Mouse (Mus musculus) heart, postnatal 25 days (tissue): ENCODE measurements around the gene Tsga10ip. TPM values are rescaled to one million over a fixed set of nuclear protein-coding genes. Genes with fewer than 3 reads are reported as not detected.
"Not testable (repeated sequence)": the region's sequence is repeated elsewhere in the genome, so short reads cannot be mapped to it uniquely, and the experiment has no call there.

Source experiments
- DNase-seq: peaks from one replicate; pipeline ENCODE4 v3.0.0; 2022; ENCODE audit warnings: low spot score
- intact Hi-C: fragments of 180-260 bp; cut with DNase I; formaldehyde crosslinking; loops from one replicate; pipeline ENCODE4 v1.15.1; 2025
- total RNA-seq, 2 experiments: library from RNA; stranded (reverse); gene quantifications; 2 replicates each; pipeline ENCODE4 v1.2.3; 2021

Gene Tsga10ip
- total RNA-seq, 2 experiments from 2014 or later = 0.28 to 0.88 TPM

DNA sequence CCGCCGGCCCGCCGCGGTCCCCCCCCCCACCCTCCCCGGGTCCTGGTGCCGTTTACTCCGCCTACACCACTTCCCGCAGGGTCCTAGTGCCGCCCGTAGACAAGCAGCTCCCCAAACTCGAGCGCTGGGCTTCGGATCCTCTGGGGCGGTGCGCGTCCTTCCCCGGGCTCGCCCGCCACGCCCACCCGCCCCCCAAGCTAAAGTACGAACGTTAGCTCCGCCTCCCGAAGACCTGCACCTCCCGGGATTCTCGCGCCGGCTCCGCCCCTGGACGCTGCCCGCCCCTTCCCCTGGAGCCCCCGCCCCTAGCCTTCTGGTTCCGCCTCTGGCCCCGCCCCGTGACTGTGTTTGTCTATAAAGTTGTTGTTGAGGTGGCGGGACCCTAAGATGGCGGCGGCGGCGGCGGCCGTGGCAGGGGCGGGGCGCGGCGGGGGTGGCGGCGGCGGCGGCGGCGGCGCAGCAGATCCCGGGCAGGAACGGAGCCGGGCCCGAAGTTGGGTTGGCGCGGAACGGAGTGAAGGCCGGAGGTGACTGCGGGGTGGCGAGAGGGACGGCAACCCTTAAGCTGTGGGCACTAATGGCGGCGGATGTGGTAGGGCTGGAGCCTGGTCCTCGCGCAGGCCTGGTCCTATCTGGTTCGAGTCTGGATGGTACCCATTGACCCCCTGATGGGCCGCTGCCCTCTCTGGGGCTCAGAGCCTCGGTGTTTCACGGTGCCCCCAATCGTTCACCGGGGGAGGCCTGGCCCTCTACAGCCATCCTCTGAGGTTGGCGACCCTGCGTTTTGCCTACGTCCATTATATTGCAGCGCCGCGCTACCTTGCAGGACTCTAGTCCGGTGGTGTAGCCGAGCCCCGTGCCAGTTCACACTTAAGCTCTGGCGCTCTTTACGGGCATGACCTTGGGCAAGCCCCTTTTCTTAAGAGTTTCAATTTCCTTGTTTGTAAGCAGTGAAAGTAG is 22.7 kb upstream of the Tsga10ip start, which contains the start of the genes Drap1 and AI837181:
TSS of gene Drap1 (minus strand) at position 198 of the 960 bp plus-strand sequence.
TSS of gene AI837181 (plus strand) at position 363 of the 960 bp plus-strand sequence.
- intact Hi-C loops = loop anchor here (2.0 kb wide), 1 partner anchor 34 kb away; no protein-coding TSS in a partner anchor
- peak; percentile 81 for DNase-seq

DNA sequence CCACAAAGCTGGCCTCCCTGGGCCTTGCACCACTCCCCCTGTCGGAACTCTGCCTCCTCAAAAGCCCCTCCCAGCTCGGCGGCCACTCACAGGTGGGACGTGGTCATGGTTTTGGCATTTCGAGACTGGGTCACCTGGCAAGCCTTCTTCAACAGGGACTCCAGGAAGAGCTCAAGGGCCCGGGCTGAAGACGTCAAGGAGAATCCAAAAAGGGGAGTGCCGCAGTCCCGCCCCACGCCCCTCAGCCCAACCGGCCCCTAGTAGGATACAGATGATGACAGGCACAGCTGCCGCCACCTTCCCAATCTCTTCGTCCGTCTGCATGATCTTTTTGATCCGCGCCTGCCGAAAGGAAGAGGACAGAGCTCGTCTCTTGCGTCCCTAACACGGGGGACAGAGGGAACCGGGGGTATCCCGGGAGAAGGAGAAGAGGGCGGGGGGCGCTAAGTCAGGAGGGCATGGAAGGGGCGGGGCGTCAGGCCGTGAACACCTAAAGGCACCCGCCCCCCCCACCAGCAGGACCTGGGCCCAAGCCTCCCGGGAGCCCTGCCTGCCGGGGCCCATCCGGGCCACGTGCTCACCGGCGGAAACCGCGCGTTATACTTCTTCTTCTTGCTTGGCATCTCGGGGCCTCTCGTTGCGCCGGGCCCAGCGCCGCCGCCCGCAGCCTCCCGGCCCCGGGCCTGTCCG is 21.9 kb upstream of the Tsga10ip start:
- intact Hi-C loops = loop anchor here (2.0 kb wide), 1 partner anchor 33 kb away; no protein-coding TSS in a partner anchor
- no peak for DNase-seq

DNA sequence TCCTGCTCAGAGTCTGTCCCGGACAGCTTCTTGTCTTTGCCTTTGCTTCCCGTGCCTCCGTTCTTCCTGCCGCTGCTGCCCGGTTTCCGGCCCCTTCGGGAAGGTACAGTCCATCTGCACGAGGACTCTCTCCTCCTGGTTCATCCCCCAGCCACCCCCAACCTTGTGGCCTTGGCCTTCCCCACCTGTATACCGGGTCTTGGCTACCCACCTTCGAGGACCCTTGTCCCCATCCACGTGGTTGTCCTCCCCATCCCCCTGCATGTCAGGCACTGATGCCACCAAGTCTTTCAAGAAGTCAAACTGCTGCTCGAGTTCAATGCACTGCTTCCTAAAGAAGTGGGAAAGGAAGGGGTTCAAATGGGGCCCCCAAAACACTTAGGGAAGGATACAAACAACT is 21.2 kb upstream of the Tsga10ip start:
- intact Hi-C loops = no loop called here
- no peak for DNase-seq

DNA sequence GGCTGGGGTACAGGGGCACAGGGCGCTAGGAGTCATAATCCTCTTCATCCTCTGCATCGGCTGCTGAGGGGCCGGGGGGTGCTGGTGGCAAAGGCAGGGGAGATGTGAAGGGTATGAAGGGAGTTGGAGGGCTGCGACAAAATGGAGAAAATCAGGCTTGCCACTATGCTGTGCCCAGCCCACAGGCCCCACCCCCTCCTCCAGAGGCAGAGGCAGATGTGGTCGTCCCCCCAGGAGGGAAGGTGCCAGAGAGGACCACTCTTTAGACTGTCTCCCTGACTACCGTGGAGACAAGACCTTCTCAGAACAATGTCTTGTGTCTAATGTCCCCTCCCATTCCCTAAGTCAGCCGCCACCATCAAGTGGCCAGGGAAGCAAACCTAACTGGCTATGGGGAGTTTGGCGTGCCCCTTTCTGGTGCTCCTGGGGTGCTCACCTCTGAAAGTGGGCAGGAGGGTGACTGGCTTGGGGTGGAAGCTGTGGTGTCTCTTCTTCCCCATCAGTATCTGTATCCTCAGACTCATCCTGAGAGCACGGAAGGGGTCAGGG is 20.6 kb upstream of the Tsga10ip start:
- DNase-seq = no peak
- intact Hi-C loops = no loop called here

DNA sequence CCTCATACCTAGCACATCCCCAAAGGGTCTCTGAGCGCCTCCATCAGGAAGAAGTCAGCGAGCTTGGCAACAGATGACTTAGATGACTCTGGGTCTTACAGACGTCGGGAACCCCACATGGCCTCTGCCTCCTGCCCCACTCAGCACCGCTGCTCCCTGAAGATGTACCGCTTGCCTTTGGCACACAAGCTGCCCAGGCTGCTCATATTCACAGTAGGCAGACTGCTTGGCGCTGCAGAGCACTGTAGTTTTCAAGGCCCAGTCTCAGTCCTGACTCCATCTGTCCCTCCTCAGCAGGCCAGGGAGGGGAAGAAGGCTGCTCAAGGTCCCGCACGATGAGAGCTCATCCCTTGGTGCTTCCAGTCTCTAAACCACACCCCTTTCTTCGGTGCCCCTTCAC is 19.9 kb upstream of the Tsga10ip start:
- no peak for DNase-seq
- intact Hi-C loops = no loop called here

DNA sequence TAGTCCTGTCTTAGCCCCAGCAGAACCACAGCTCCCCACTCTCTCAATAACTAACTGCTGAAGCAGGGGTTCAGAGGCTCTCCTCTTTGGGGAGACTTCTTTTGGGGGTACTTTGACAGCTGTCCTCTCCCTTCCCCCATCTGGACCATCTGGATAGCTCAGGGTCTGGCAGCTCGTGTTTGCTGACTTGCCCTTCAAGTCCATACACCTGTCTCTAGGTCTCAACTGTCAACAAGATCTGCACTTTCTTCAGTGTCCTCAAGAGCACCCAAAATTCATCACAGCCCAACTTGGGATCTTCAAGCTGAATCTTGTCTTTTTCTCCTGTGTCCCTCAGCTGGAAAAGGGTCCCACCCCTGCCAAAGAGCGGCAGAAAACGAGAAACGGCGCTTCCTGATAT is 19.5 kb upstream of the Tsga10ip start:
- no peak for DNase-seq
- intact Hi-C loops = no loop called here

DNA sequence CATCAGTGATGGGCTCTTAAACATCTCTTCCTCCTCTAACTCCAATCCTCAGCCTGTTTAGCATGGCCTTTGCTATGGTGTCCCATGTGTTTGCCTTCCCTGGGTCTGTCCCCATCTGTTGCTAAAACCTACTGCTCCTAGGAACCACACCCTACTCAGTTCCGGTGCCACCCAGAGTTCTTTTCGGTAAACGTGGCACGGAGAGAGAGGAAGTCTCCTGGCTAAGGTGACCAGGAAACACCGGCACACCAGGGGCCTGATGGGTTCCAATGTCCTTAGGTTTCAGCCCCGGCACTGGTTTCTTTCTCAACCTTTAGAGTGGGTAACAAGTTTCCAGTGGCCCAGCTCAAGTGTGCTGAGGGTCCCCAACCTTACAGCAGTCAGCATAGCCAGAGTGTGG is 18.3 kb upstream of the Tsga10ip start:
- intact Hi-C loops = no loop called here
- no peak for DNase-seq

DNA sequence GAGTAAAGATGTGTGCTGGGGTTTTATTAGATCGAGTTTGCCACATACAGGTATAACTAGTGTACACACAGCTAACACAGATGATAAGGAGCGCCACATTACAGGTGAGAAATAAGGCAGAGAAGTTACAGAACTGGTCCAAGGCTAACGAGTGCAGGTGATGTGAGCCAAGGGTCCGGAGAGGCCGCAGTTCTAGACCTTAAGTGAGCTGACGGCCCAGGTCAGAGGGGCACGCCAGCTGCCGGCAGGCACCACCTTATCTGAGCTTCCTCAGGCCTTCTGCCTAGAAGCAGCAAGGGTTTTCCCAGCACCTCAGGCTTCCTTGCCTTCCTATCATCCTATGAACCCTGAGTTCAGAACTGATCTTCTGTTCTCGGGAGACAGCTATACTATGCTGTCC is 17.3 kb upstream of the Tsga10ip start:
- DNase-seq = no peak

DNA sequence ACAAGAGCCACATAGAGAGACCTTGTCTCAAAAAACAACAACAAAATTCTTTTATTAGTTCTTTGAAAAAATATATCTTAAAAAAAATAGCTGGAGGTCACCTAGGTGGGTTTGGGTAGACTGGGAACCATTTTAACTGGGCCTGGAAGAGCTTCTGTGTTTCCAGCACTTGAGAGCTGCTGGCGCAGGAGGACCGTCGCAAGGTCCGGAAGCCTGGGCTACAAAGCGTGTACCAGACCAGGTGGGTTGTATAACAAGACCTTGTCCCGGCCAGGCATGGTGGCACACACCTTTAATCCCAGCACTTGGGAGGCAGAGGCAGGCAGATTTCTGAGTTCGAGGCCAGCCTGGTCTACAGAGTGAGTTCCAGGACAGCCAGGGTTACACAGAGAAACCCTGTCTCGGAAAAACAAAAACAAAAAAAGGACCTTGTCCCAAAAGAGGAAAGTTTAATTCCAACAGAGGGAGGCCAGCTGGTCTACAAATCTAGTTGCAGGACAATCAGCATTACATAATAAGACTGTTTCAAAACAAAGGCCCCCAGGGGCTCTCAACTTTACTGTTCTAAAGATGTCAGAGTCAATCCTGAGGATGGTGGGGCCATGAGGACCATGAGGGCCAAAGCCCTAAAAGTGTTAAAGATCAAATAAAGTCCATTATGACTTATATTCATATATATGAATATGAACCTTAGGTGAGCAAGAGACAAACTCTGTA is 16.6 kb upstream of the Tsga10ip start:
- no peak for DNase-seq
- intact Hi-C loops = no loop called here

More for the DNA sequence above, 17.3 kb upstream of the Tsga10ip start:
- intact Hi-C loops = no loop called here

DNA sequence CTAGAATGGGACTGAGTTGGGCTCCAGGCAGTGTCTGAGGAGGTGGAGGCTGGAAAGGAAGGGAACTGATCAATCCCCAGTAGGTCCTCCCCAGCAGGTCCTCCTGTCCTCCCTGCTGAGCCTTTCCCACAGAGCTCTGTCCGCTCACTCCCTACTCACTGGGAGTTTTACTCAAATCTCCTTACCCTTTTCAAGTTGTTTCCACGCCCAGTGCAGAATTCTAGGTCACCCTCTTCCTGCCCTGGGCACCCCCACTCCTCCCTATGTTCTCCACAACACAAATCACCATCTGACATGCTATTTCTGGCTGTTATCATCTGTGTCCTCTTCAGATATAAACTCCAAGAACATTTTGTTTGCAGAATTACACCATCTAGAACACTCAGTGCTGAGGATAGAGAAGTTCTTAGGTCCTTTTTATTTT is 12.2 kb upstream of the Tsga10ip start:
- intact Hi-C loops = no loop called here
- DNase-seq = peak; percentile 53

DNA sequence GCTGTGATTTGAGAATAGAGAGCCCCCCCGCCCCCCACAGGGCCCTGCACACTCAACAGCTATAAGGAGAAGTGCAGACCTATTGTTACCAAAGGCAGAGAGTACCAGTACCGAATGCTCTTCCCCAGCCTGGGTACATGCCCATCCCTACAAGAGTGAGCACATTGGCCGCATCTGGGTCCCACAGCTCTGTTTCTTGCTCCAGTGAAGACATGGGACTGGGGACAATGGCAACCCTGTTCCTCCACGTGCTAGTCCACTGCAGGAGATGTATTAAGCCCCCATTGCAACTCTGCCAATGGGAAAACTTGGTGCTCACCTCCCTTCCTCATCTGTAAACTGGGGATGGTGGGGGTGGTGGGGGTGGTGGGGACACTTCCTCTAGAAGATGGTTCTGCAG is 11.5 kb upstream of the Tsga10ip start:
- intact Hi-C loops = no loop called here
- no peak for DNase-seq

DNA sequence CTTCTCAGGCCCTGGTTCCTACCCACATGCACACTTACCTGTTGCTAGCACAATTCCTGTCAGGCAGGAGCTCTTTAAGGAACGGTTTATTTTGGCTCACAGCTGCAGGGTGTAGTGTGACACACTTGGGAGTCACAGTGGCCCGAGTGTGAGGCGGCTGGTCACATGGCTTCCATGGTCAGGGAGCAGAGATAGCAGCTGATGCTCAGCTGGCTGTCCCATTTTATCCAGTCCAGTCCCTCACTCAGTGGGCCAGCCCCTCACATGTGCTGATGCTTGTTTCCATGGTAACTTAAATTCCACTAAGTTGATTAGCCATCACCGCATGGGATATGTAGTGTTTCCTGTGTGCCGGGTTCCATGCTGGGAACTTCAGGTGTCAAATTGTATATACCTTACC is 9.6 kb upstream of the Tsga10ip start:
- DNase-seq = no peak
- intact Hi-C loops = no loop called here

DNA sequence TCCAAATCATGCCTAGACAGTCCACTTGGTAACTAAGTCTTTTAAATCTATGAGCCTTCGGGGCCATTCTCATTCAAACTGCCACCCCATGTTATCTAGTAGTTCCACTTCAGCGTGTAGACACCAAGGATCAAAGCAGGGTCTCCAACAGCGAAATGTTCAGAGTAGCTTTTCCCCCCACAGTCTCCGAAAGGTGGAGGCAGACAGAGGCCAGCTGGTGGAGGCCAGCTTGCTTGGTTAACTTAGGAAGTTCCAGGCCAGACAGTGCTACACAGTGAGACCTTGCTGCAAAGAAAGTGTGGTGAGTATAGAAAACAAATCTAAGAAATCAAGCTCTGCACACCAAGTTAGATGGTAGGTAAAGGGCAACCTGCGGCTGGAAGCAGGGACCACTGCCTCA is 8.3 kb upstream of the Tsga10ip start:
- intact Hi-C loops = no loop called here
- no peak for DNase-seq

DNA sequence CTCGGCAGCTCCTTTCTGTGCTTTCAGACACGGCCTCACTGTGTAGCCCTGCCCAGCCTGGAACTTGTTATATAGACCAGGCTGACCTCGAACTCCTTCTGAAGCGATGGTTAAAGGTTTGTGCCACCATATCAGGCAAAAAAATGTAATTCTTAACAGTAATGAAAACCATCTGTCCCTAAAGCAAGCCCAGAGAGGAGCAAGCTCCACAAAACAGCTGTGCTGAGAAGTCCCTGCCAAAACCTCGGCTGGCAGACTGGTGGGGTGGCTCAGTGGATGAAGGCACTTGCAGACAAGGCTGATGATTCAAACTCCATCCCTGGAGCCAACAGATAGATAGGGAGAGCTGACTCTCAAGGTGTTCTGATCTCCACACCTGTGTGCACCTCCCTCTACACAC is 6.7 kb upstream of the Tsga10ip start:
- DNase-seq = peak; percentile 59
- intact Hi-C loops = no loop called here

DNA sequence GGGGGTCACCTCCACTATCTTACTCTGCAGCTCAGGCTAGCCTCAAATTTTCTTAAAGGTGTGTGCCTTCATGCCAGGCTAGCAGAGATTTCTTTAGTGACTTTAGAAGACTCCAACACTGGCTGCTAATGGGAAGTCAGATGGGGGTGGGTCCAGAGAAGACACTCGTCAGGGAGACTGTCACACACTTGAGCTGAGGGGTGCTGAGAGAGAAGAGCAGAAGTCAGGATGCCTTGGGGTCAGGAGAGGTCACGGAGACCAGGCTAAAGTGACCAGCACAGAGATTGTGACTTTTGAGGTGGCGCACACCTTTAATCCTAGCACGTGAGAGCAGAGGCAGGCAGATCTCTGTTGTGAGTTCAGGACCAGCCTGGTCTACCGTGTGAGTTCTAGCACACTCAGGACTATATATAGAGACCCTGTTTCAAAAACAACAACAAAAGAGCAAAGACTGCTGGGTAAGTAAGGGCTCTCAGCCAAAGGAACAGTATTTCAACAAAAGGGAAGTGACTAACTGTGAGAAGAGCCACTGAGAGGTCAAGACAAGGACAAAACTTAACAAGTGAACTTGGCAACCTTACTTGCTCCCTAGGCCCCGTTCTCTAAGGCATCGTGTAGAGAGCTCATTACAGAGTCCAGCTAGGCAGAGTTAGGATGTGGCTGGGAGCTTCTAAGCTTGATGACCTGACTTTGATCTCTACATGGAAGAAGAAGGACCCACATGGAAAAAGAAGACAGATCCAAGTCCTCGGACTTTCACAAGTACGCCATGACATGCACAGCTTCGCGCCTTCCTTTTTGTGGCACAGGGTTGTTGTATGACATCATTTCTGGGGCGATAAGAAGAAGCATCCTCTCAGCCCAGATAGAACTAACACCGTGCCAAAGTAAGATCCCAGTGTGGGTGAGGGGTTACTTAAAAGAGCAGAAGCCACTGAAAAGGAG is 6.0 kb upstream of the Tsga10ip start:
- intact Hi-C loops = no loop called here
- DNase-seq = no peak

DNA sequence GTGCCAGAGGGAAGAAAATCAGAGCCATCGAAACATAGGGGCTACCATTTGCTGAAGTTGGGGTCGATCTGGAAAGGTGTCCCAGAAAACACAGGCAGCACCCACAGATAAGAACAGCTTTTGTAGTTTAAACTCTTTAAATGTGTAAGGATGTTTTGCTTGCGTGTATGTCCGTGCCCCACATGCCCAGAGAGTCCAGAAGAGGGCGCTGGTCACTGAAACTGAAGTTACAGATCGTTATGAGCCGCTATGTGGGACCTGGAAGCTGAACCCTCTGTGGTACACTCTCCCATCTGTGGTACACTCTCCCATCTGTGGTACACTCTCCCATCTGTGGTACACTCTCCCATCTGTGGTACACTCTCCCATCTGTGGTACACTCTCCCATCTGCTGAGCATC is 4.8 kb upstream of the Tsga10ip start:
- DNase-seq = no peak
- intact Hi-C loops = no loop called here

DNA sequence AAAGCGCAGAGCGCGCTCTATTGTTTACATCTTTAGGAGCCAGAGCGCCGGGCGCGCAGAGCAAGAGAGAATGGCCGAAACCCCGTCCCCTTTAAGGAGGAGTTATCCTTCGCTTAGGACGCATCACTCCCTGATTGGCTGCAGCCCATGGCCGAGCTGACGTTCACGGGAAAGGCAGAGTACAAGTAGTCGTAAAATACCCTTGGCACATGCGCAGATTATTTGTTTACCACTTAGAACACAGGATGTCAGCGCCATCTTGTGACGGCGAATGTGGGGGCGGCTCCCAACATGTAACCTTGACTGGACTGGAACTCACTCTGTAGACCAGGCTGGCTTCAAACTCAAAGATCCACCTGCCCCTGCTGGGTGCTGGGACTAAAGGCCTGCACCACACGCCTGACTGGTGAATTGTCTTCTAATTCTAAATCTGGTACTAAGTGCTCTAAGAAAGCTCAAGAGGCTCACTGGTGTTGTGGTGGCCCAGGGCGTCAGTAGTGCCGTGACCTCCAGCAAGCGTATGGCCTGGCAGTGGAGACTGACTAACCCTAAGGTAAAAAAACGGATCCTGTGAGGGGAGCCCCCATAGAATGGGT is 4.3 kb upstream of the Tsga10ip start:
- intact Hi-C loops, DNase-seq: not testable (repeated sequence)

DNA sequence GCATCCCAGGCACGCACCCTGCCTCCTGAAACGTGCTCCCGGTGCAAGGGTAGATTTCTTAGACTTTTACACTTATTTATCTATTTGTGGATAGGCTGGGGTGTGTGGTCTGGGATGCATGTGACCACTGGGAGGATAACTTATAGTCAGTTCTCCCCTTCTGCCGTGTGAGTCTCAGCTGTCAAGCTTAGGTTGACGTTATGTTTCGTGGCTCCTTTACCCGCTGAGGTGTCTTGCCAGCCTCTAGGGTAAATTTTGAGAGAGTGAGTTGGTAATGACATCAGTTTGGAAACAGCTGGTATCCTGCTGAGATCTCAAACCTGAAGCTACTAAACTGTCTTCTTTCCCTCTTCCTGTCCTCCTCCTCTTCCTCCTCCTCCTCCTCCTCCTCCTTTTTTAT is 3.6 kb upstream of the Tsga10ip start:
- intact Hi-C loops = no loop called here
- no peak for DNase-seq

DNA sequence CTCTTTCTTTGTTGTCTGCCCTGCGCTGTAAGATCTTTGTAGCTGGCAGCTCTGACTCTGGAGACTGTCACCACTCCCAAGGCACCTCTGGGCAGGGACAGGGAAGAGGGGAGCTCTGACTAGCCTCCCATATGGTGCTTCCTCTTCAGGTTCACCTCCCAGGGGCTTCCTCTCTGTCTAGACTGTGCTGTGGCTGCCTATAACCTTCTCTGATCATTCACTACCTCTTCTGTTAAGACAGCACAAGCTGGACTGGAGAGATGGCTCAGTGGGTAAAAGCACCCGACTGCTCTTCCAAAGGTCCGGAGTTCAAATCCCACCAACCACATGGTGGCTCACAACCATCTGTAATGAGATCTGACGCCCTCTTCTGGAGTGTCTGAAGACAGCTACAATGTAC is 1.3 kb downstream of the Tsga10ip start:
- intact Hi-C loops = not testable (repeated sequence)

More for the DNA sequence above, 1.3 kb downstream of the Tsga10ip start:
- not testable (repeated sequence) for DNase-seq
